Mouse (Mus musculus) forebrain, embryonic 13.5 days (tissue): ENCODE results near the gene Myh11. TPM values are rescaled to one million over a fixed set of nuclear protein-coding genes. Genes with fewer than 3 reads are reported as not detected.

Experiments
- ATAC-seq: fragments of 200-750 bp; cut with Nextera tagmentation; 2 replicates; pipeline ENCODE4 v1.8.0; 2017
- H3K27ac ChIP-seq: fragments of 300-500 bp; sonication (generic); 2 replicates; pipeline ENCODE4 v1.5.1; 2015; ENCODE audit warnings: inconsistent platforms, mild to moderate bottlenecking, moderate library complexity
- H3K27me3 ChIP-seq: fragments of 300-500 bp; sonication (generic); 2 replicates; pipeline ENCODE4 v1.6.1; 2015; ENCODE audit warnings: mild to moderate bottlenecking, inconsistent platforms
- H3K36me3 ChIP-seq: fragments of 300-500 bp; sonication (generic); 2 replicates; pipeline ENCODE4 v1.6.1; 2015; ENCODE audit warnings: mild to moderate bottlenecking, inconsistent platforms; ENCODE audit not compliant: poor library complexity, severe bottlenecking
- H3K4me1 ChIP-seq: fragments of 300-500 bp; sonication (generic); 2 replicates; pipeline ENCODE4 v1.6.1; 2015; ENCODE audit warnings: inconsistent platforms
- H3K4me2 ChIP-seq: fragments of 300-500 bp; sonication (generic); 2 replicates; pipeline ENCODE4 v1.6.1; 2015; ENCODE audit warnings: inconsistent platforms, mild to moderate bottlenecking, moderate library complexity
- H3K4me3 ChIP-seq: fragments of 300-500 bp; sonication (generic); 2 replicates; pipeline ENCODE4 v1.5.1; 2015; ENCODE audit warnings: mild to moderate bottlenecking, inconsistent platforms
- H3K9ac ChIP-seq: fragments of 300-500 bp; sonication (generic); 2 replicates; pipeline ENCODE4 v1.6.1; 2015; ENCODE audit warnings: mild to moderate bottlenecking, inconsistent platforms
- H3K9me3 ChIP-seq: fragments of 300-500 bp; sonication (generic); replicated peaks from 2 replicates; pipeline ENCODE4 v1.6.1; 2016; ENCODE audit warnings: inconsistent platforms
- WGBS: fragments of 180-500 bp; shearing (Covaris S2); methylation state at CpG from one replicate; pipeline ENCODE4 v1.1.7; 2015; 5-methylcytosine and 5-hydroxymethylcytosine counted together
- polyA plus RNA-seq: library from polyadenylated mRNA; unstranded; fragments of >200 nt; fragmentation: Nextera tagmentation; extraction: Ambion mirVana; gene quantifications from 2 replicates; pipeline ENCODE4 v1.2.1, GENCODE M21; 2015

Myh11 gene
- 0.05 and 0.18 TPM in 2 replicates for polyA plus RNA-seq

- peak within 1 kb of the TSS; percentile 46 for H3K9ac ChIP-seq
- no peaks in the 10 kb centered on the region for H3K9me3 ChIP-seq
- no peak within 1 kb of the TSS for H3K27ac ChIP-seq
- H3K4me2 ChIP-seq: peak within 1 kb of the TSS; percentile 56
- H3K4me1 ChIP-seq: peaks cover 18% of the 10 kb centered on the region
- peak within 1 kb of the TSS; percentile 24 for H3K4me3 ChIP-seq
- peak; percentile 41; the same call in 1 of the 2 replicates for ATAC-seq
- WGBS: 5% methylated on average over 16 of the region's 16 CpGs
- no peaks in the 10 kb centered on the region for H3K36me3 ChIP-seq
- H3K27me3 ChIP-seq: peaks cover 21% of the 10 kb centered on the region; the same call in 1 of the 2 replicates
These were observed at the start of gene Myh11 for GRCm38 (mm10) chr16:14291223-14291622. Gene Myh11, minus strand, starts transcription at chr16:14291372.

- 77% methylated on average over 1 of the region's 1 CpGs for WGBS
- ATAC-seq: no peak
- Histone ChIP-seq H3K9me3 (no peaks in the 10 kb centered on the region), H3K4me2 (no peak overlapping the region), H3K27ac (no peak overlapping the region), H3K27me3 (no peaks in the 10 kb centered on the region), H3K4me1 (no peaks in the 10 kb centered on the region), H3K9ac (no peak overlapping the region), H3K36me3 (no peaks in the 10 kb centered on the region), H3K4me3 (no peak overlapping the region)
These were observed 37.0 kb upstream of the Myh11 start for GRCm38 (mm10) chr16:14328156-14328555.

DNA sequence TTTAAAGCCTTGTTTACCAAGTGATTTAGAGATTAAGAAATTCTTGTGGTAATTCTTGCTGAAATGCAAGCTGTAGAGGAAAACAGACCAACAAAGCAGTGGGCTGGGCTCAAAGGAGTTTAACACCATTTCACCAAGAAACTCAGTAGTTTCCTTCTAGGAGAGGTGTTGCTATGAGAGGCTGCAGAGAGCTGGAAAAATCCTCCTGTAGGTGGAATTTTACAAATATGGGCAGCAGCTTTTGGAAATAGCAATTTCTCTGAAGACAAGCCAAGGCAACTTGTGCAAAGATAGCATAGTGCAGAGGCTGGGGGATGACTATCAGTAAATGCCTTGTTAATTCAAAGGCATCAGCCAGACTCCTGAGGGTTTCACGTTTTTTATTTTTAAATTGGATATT, 29.3 kb upstream of the Myh11 start:
- no peak overlapping the region for H3K4me3 ChIP-seq
- no peak overlapping the region for H3K4me2 ChIP-seq
- no peak overlapping the region for H3K27ac ChIP-seq
- no peaks in the 10 kb centered on the region for H3K9me3 ChIP-seq
- no peak for ATAC-seq
- 69% methylated on average over 1 of the region's 1 CpGs for WGBS
- H3K36me3 ChIP-seq: no peaks in the 10 kb centered on the region
- H3K4me1 ChIP-seq: peaks cover 10% of the 10 kb centered on the region
- H3K9ac ChIP-seq: no peak overlapping the region
- H3K27me3 ChIP-seq: peaks cover 4% of the 10 kb centered on the region

- no peaks in the 10 kb centered on the region for H3K36me3 ChIP-seq
- 87% methylated on average over 3 of the region's 3 CpGs for WGBS
- H3K4me1 ChIP-seq: peaks cover 13% of the 10 kb centered on the region
- H3K4me2 ChIP-seq: no peak overlapping the region
- H3K27ac ChIP-seq: no peak overlapping the region
- H3K9me3 ChIP-seq: no peaks in the 10 kb centered on the region
- H3K4me3 ChIP-seq: no peak overlapping the region
- no peak for ATAC-seq
- peaks cover 4% of the 10 kb centered on the region for H3K27me3 ChIP-seq
- no peak overlapping the region for H3K9ac ChIP-seq
These were observed 28.5 kb upstream of the Myh11 start for GRCm38 (mm10) chr16:14319681-14320080.

DNA sequence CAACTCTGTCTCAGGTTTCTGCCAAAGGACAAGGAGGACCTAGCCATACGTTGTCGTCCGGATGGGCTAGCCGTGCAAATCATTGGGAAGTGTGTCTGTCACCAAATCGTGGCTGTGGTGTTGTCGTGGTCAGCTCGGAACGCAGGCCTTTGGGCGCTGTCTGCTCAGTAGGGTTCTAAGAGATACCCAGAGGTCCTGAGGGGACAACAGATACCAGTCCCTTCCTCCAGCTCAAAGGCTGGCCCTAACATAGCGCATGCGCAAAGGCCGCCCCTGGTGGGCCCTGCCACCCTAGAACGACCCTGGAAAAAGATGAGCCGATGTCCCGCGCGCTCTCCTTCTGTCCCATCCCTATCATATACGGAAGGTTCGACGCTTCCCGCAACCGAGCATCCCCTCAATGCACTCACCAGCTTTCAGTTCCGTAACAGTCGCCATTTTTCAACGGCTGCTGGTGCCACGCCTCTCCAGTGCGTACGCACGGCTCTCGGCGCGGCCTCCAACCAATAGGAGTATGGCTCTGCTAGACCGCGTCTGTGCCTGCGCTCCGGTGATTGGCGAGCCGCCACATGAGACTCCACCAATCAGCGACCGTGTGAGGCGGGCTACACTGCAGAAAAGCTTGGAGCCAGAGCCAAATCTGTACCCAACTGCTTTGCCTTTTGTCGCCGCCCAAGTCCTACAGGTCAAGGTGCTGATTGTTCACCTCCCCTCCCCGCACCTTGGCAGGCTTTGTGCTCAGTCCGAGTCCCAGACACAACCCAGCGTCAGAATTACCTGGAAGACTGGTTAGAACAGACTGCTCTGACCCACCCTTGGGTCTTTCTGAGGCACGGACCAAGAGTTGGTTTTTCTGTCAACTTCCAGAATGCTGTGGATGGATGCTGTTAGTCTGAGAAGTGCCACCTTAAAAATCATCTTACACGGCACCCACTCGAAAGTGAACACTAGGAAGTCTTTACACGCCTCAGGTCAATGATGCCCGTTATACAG, 26.0 kb upstream of the Myh11 start, which contains the start of gene Fopnl:
Gene Fopnl, minus strand, starts transcription at position 522 of the 993 bp plus-strand sequence.
- Histone ChIP-seq H3K4me1 (peaks cover 16% of the 10 kb centered on the region), H3K9me3 (no peaks in the 10 kb centered on the region), H3K4me3 (peak within 1 kb of the TSS; percentile 83), H3K27ac (peak within 1 kb of the TSS; percentile 82), H3K9ac (peak within 1 kb of the TSS; percentile 85), H3K36me3 (peaks cover 16% of the 10 kb centered on the region), H3K27me3 (peaks cover 4% of the 10 kb centered on the region), H3K4me2 (peak within 1 kb of the TSS; percentile 73)
- WGBS: 4% methylated on average over 51 of the region's 51 CpGs
- ATAC-seq: peak; percentile 100

GRCm38 (mm10) chr16:14312914-14313313, 21.7 kb upstream of the Myh11 start:
- H3K36me3 ChIP-seq: peaks cover 53% of the 10 kb centered on the region
- no peak overlapping the region for H3K9ac ChIP-seq
- H3K27ac ChIP-seq: no peak overlapping the region
- H3K4me3 ChIP-seq: no peak overlapping the region
- peaks cover 16% of the 10 kb centered on the region for H3K4me1 ChIP-seq
- no peak overlapping the region for H3K4me2 ChIP-seq
- no peaks in the 10 kb centered on the region for H3K9me3 ChIP-seq
- no peak for ATAC-seq
- H3K27me3 ChIP-seq: no peaks in the 10 kb centered on the region
- WGBS: 94% methylated on average over 7 of the region's 7 CpGs

DNA sequence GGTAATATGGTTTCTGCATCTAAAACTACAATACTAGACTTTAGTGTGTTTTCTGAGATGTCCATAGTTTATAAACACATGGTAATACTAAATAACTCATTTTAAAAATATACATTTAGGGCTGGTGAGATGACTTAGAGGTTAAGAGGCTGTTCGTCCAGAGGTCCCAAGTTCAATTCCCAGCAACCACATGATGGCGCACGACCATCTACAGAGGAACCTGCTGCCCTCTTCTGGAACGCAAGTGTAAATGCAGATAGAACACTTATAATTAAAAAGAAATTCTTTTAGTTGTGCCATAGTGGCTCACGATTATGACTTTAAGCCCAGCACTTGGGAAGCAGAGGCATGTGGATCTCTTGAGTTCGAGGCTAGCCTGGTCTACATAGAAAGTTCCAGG, 20.2 kb upstream of the Myh11 start:
- Histone ChIP-seq H3K9ac (no peak overlapping the region), H3K4me3 (no peak overlapping the region), H3K4me1 (peaks cover 15% of the 10 kb centered on the region), H3K9me3 (no peaks in the 10 kb centered on the region), H3K27me3 (no peaks in the 10 kb centered on the region), H3K27ac (no peak overlapping the region), H3K36me3 (peaks cover 66% of the 10 kb centered on the region), H3K4me2 (no peak overlapping the region)
- ATAC-seq: no peak
- 49% methylated on average over 6 of the region's 6 CpGs for WGBS

GRCm38 (mm10) chr16:14309833-14310232, 18.7 kb upstream of the Myh11 start:
- H3K36me3 ChIP-seq: peaks cover 73% of the 10 kb centered on the region
- WGBS: 84% methylated on average over 3 of the region's 3 CpGs
- no peak overlapping the region for H3K4me2 ChIP-seq
- H3K9ac ChIP-seq: no peak overlapping the region
- peaks cover 4% of the 10 kb centered on the region for H3K4me1 ChIP-seq
- H3K9me3 ChIP-seq: no peaks in the 10 kb centered on the region
- no peaks in the 10 kb centered on the region for H3K27me3 ChIP-seq
- no peak overlapping the region for H3K4me3 ChIP-seq
- ATAC-seq: no peak
- no peak overlapping the region for H3K27ac ChIP-seq

DNA sequence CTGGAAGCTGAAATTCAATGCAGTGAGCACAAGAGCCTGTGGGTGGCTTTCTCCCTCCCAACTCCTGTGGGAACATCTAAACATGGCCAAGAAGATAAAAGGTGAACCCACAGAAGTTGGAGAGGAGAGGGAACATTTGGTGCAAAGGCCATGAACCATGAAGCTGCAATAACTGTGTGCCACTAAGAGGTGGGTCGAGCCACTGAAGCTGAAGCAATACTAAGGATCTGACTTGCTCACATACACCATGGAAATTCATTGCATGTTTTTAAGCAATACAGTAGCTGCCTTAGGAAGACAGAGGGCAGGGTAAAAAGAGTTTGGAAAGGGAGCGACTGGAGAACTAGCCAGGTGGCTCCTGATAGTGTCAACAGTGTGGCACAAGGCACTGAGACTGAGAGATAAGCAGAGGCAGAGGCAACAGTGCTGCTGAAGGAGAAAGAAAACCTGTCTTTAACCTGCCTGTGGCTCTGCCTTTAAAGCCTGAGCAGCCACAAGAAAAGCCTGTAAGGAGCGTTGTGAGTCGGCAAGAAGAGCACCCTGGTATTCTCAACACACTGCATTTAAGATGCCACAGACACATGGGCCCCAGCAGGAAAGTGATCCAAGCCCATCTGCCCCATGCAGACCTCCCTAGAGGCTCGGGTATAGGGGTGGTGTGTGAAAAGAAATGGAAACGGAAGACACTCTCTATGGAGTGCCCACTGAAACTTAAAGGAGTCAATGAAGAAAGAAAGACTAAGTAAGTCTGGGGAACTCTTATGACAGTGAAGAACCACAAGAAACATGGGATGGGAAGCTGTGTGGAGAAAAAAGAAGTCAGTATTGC, 17.3 kb upstream of the Myh11 start:
- Histone ChIP-seq H3K9ac (no peak overlapping the region), H3K36me3 (peaks cover 80% of the 10 kb centered on the region), H3K9me3 (no peaks in the 10 kb centered on the region), H3K4me1 (no peaks in the 10 kb centered on the region), H3K4me2 (no peak overlapping the region), H3K4me3 (no peak overlapping the region), H3K27me3 (no peaks in the 10 kb centered on the region), H3K27ac (no peak overlapping the region)
- 90% methylated on average over 6 of the region's 6 CpGs for WGBS
- no peak for ATAC-seq

- 100% methylated on average over 1 of the region's 1 CpGs for WGBS
- H3K36me3 ChIP-seq: peaks cover 78% of the 10 kb centered on the region
These were observed 16.2 kb upstream of the Myh11 start for GRCm38 (mm10) chr16:14307373-14307772.

DNA sequence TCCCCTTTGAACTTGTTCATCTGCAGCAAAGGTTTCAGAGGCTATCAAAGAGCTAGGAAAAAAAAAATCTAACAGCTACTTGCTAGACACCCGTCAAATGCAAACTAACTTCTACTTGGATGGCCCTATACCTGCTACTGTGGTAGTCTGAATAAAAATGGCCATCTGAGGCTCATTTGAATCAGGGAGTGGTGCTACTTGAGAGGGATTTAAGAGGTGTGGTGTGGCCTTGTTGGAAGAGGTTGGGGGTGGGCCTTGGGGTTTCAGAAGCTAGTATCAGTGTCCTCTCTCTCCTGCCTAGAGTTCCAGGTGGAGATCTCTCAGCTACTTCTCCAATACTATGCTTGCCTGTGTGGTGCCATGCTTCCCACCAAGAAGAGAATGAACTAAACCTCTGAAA, 15.3 kb upstream of the Myh11 start:
- H3K27ac ChIP-seq: no peak overlapping the region
- H3K9me3 ChIP-seq: no peaks in the 10 kb centered on the region
- WGBS: 96% methylated on average over 1 of the region's 1 CpGs
- ATAC-seq: no peak
- no peaks in the 10 kb centered on the region for H3K27me3 ChIP-seq
- H3K9ac ChIP-seq: no peak overlapping the region
- no peak overlapping the region for H3K4me2 ChIP-seq
- no peak overlapping the region for H3K4me3 ChIP-seq
- H3K36me3 ChIP-seq: peaks cover 78% of the 10 kb centered on the region
- H3K4me1 ChIP-seq: no peaks in the 10 kb centered on the region

More at GRCm38 (mm10) chr16:14307373-14307772, 16.2 kb upstream of the Myh11 start:
- Histone ChIP-seq H3K4me1 (no peaks in the 10 kb centered on the region), H3K27ac (no peak overlapping the region), H3K27me3 (no peaks in the 10 kb centered on the region), H3K4me2 (no peak overlapping the region), H3K9me3 (no peaks in the 10 kb centered on the region), H3K9ac (no peak overlapping the region), H3K4me3 (no peak overlapping the region)
- ATAC-seq: no peak

- no peaks in the 10 kb centered on the region for H3K4me1 ChIP-seq
- no peak overlapping the region for H3K4me2 ChIP-seq
- WGBS: 90% methylated on average over 3 of the region's 3 CpGs
- ATAC-seq: no peak
- no peaks in the 10 kb centered on the region for H3K9me3 ChIP-seq
- no peaks in the 10 kb centered on the region for H3K27me3 ChIP-seq
- H3K27ac ChIP-seq: no peak overlapping the region
- peaks cover 81% of the 10 kb centered on the region for H3K36me3 ChIP-seq
- no peak overlapping the region for H3K9ac ChIP-seq
- no peak overlapping the region for H3K4me3 ChIP-seq
These were observed 13.6 kb upstream of the Myh11 start for GRCm38 (mm10) chr16:14304791-14305190.
